Mouse (Mus musculus): ENCODE results near the gene Myt1l. TPM values are rescaled to one million over a fixed set of nuclear protein-coding genes. Genes with fewer than 3 reads are reported as not detected.

The Myt1l gene
- polyA plus RNA-seq, 1 experiment from 2014 or later = 218 TPM

- H3K4me1 ChIP-seq (replicated peaks) = peaks cover 14% of the 10 kb centered on the region
- no peak for ATAC-seq (ENCODE audit: low FRiP score)
- H3K4me2 ChIP-seq = no peak overlapping the region
- H3K27ac ChIP-seq = no peak overlapping the region
- no peaks in the 10 kb centered on the region for H3K27me3 ChIP-seq
- no peak overlapping the region for H3K9ac ChIP-seq
- no peaks in the 10 kb centered on the region for H3K9me3 ChIP-seq
- WGBS = 93% methylated on average over 1 of the region's 1 CpGs
- no peak overlapping the region for H3K4me3 ChIP-seq
- H3K36me3 ChIP-seq = peaks cover 19% of the 10 kb centered on the region
Observed at GRCm38 (mm10) chr12:29806415-29806814, 278.2 kb downstream of the Myt1l start.

GRCm38 (mm10) chr12:29809569-29810185 is 281.5 kb downstream of the Myt1l start:
- no peaks in the 10 kb centered on the region for H3K27me3 ChIP-seq
- peaks cover 17% of the 10 kb centered on the region for H3K4me1 ChIP-seq (replicated peaks)
- H3K36me3 ChIP-seq = peaks cover 33% of the 10 kb centered on the region
- H3K4me2 ChIP-seq = no peak overlapping the region
- no peak overlapping the region for H3K9ac ChIP-seq
- ATAC-seq (ENCODE audit: low FRiP score) = 0 out of 2 replicates have a peak, but pooled peaks have one; percentile 52
- WGBS = 40% methylated on average over 12 of the region's 12 CpGs
- no peaks in the 10 kb centered on the region for H3K9me3 ChIP-seq
- no peak overlapping the region for H3K4me3 ChIP-seq
- H3K27ac ChIP-seq = peak overlapping the region; percentile 55

- no peak overlapping the region for H3K4me3 ChIP-seq
- H3K9ac ChIP-seq = peak overlapping the region; percentile 30
- peaks cover 39% of the 10 kb centered on the region for H3K36me3 ChIP-seq
- peaks cover 33% of the 10 kb centered on the region for H3K4me1 ChIP-seq (replicated peaks)
- no peak overlapping the region for H3K4me2 ChIP-seq
- ATAC-seq (ENCODE audit: low FRiP score) = no peak
- 58% methylated on average over 2 of the region's 2 CpGs for WGBS
- H3K9me3 ChIP-seq = no peaks in the 10 kb centered on the region
- peak overlapping the region; percentile 88 for H3K27ac ChIP-seq
- no peaks in the 10 kb centered on the region for H3K27me3 ChIP-seq
Observed at GRCm38 (mm10) chr12:29815466-29815865, 287.3 kb downstream of the Myt1l start.

GRCm38 (mm10) chr12:29816130-29816529 is 287.9 kb downstream of the Myt1l start:
- H3K4me2 ChIP-seq = no peak overlapping the region
- peak overlapping the region; percentile 30; the same call in 1 of the 2 replicates for H3K9ac ChIP-seq
- no peak overlapping the region for H3K4me3 ChIP-seq
- ATAC-seq (ENCODE audit: low FRiP score) = peak; percentile 79
- H3K36me3 ChIP-seq = peaks cover 39% of the 10 kb centered on the region
- peak overlapping the region; percentile 88 for H3K27ac ChIP-seq
- H3K27me3 ChIP-seq = no peaks in the 10 kb centered on the region
- WGBS = 40% methylated on average over 2 of the region's 2 CpGs
- peaks cover 36% of the 10 kb centered on the region for H3K4me1 ChIP-seq (replicated peaks)
- H3K9me3 ChIP-seq = no peaks in the 10 kb centered on the region

- Histone ChIP-seq H3K9ac (no peak overlapping the region), H3K27ac (peak overlapping the region; percentile 88), H3K4me2 (no peak overlapping the region), H3K4me1 (replicated peaks) (peaks cover 42% of the 10 kb centered on the region), H3K9me3 (no peaks in the 10 kb centered on the region), H3K36me3 (peaks cover 34% of the 10 kb centered on the region), H3K4me3 (no peak overlapping the region), H3K27me3 (no peaks in the 10 kb centered on the region)
- WGBS = 57% methylated on average over 6 of the region's 6 CpGs
- peak; percentile 12; the same call in 1 of the 2 replicates for ATAC-seq (ENCODE audit: low FRiP score)
Observed at GRCm38 (mm10) chr12:29816761-29817160, 288.6 kb downstream of the Myt1l start.

- Histone ChIP-seq H3K36me3 (peaks cover 19% of the 10 kb centered on the region), H3K27me3 (no peaks in the 10 kb centered on the region), H3K9me3 (no peaks in the 10 kb centered on the region), H3K4me2 (no peak overlapping the region), H3K27ac (peak overlapping the region; percentile 77), H3K4me1 (replicated peaks) (peaks cover 48% of the 10 kb centered on the region), H3K4me3 (no peak overlapping the region), H3K9ac (no peak overlapping the region)
- WGBS = 34% methylated on average over 3 of the region's 3 CpGs
- ATAC-seq (ENCODE audit: low FRiP score) = peak; percentile 80
Observed at GRCm38 (mm10) chr12:29822216-29822615, 294.0 kb downstream of the Myt1l start.

GRCm38 (mm10) chr12:29823766-29824417 is 295.7 kb downstream of the Myt1l start:
- WGBS = 70% methylated on average over 10 of the region's 10 CpGs

GRCm38 (mm10) chr12:29830571-29830970 is 302.4 kb downstream of the Myt1l start:
- ATAC-seq (ENCODE audit: low FRiP score) = no peak

More at GRCm38 (mm10) chr12:29823766-29824417, 295.7 kb downstream of the Myt1l start:
- ATAC-seq (ENCODE audit: low FRiP score) = no peak
- Histone ChIP-seq H3K9ac (no peak overlapping the region), H3K27me3 (no peaks in the 10 kb centered on the region), H3K9me3 (no peaks in the 10 kb centered on the region), H3K27ac (peak overlapping the region; percentile 62), H3K36me3 (peaks cover 11% of the 10 kb centered on the region), H3K4me1 (replicated peaks) (peaks cover 39% of the 10 kb centered on the region), H3K4me3 (no peak overlapping the region), H3K4me2 (no peak overlapping the region)

GRCm38 (mm10) chr12:29831356-29831755 is 303.2 kb downstream of the Myt1l start:
- Histone ChIP-seq H3K4me3 (no peak overlapping the region), H3K4me1 (replicated peaks) (peaks cover 16% of the 10 kb centered on the region), H3K27me3 (no peaks in the 10 kb centered on the region), H3K36me3 (peaks cover 44% of the 10 kb centered on the region), H3K27ac (no peak overlapping the region), H3K9me3 (no peaks in the 10 kb centered on the region), H3K9ac (no peak overlapping the region), H3K4me2 (no peak overlapping the region)
- WGBS = 85% methylated on average over 11 of the region's 11 CpGs
- ATAC-seq (ENCODE audit: low FRiP score) = no peak

More at GRCm38 (mm10) chr12:29830571-29830970, 302.4 kb downstream of the Myt1l start:
- no peaks in the 10 kb centered on the region for H3K27me3 ChIP-seq
- H3K27ac ChIP-seq = no peak overlapping the region
- no peak overlapping the region for H3K4me3 ChIP-seq
- H3K9ac ChIP-seq = no peak overlapping the region
- H3K4me2 ChIP-seq = no peak overlapping the region
- no peaks in the 10 kb centered on the region for H3K9me3 ChIP-seq
- peaks cover 10% of the 10 kb centered on the region for H3K4me1 ChIP-seq (replicated peaks)
- peaks cover 42% of the 10 kb centered on the region for H3K36me3 ChIP-seq

GRCm38 (mm10) chr12:29837301-29837791 is 309.2 kb downstream of the Myt1l start:
- Histone ChIP-seq H3K4me1 (replicated peaks) (peaks cover 27% of the 10 kb centered on the region), H3K4me3 (no peak overlapping the region), H3K36me3 (peaks cover 55% of the 10 kb centered on the region), H3K27me3 (no peaks in the 10 kb centered on the region), H3K27ac (peak overlapping the region; percentile 70), H3K9me3 (no peaks in the 10 kb centered on the region), H3K9ac (no peak overlapping the region), H3K4me2 (no peak overlapping the region)
- 65% methylated on average over 5 of the region's 5 CpGs for WGBS
- peak; percentile 76 for ATAC-seq (ENCODE audit: low FRiP score)

- no peak overlapping the region for H3K9ac ChIP-seq
- H3K4me1 ChIP-seq (replicated peaks) = peaks cover 27% of the 10 kb centered on the region
- no peak overlapping the region for H3K27ac ChIP-seq
- H3K4me2 ChIP-seq = no peak overlapping the region
- H3K9me3 ChIP-seq = no peaks in the 10 kb centered on the region
- no peak for ATAC-seq (ENCODE audit: low FRiP score)
- no peak overlapping the region for H3K4me3 ChIP-seq
- no peaks in the 10 kb centered on the region for H3K27me3 ChIP-seq
- WGBS = 92% methylated on average over 7 of the region's 7 CpGs
- H3K36me3 ChIP-seq = peaks cover 55% of the 10 kb centered on the region
Observed at GRCm38 (mm10) chr12:29838421-29838820, 310.2 kb downstream of the Myt1l start.

- Histone ChIP-seq H3K27me3 (no peaks in the 10 kb centered on the region), H3K4me3 (no peak overlapping the region), H3K9me3 (no peaks in the 10 kb centered on the region), H3K4me1 (replicated peaks) (peaks cover 6% of the 10 kb centered on the region; the same call in 1 of the 2 replicates), H3K9ac (no peak overlapping the region), H3K27ac (no peak overlapping the region), H3K4me2 (no peak overlapping the region), H3K36me3 (peaks cover 69% of the 10 kb centered on the region)
- 89% methylated on average over 3 of the region's 3 CpGs for WGBS
- ATAC-seq (ENCODE audit: low FRiP score) = no peak
Observed at GRCm38 (mm10) chr12:29849936-29850335, 321.8 kb downstream of the Myt1l start.

All from hindbrain, embryonic 13.5 days (tissue).